Mouse (Mus musculus) neural tube, embryonic 11.5 days (tissue): ENCODE measurements around the gene Spred2. TPM values are rescaled to one million over a fixed set of nuclear protein-coding genes. Genes with fewer than 3 reads are reported as not detected.

ENCODE experiments used
- ATAC-seq: fragments of 200-750 bp; cut with Nextera tagmentation; 2 replicates; pipeline ENCODE4 v1.8.0; 2017; ENCODE audit warnings: moderate number of reproducible peaks, mild to moderate bottlenecking, moderate TSS enrichment, moderate library complexity; ENCODE audit not compliant: insufficient read depth, low FRiP score, low TSS enrichment
- DNase-seq: peaks from one replicate; pipeline ENCODE4 v3.0.0-alpha.2; 2015; ENCODE audit warnings: low spot score
- H3K27ac ChIP-seq: fragments of 300-500 bp; sonication (generic); 2 replicates; pipeline ENCODE4 v1.5.1; 2014; ENCODE audit warnings: low read depth, mild to moderate bottlenecking, low read length
- H3K27me3 ChIP-seq: fragments of 300-500 bp; sonication (generic); 2 replicates; pipeline ENCODE4 v1.6.1; 2014; ENCODE audit warnings: mild to moderate bottlenecking, low read length, mixed read lengths; ENCODE audit not compliant: control insufficient read depth, insufficient read depth
- H3K36me3 ChIP-seq: fragments of 300-500 bp; sonication (generic); 2 replicates; pipeline ENCODE4 v1.6.1; 2014; ENCODE audit warnings: mild to moderate bottlenecking, low read length, moderate library complexity, mixed read lengths; ENCODE audit not compliant: control insufficient read depth, insufficient read depth
- H3K4me1 ChIP-seq: fragments of 300-500 bp; sonication (generic); 2 replicates; pipeline ENCODE4 v1.6.1; 2014; ENCODE audit warnings: low read length, mixed read lengths; ENCODE audit not compliant: control insufficient read depth, insufficient read depth
- H3K4me2 ChIP-seq: fragments of 300-500 bp; sonication (generic); 2 replicates; pipeline ENCODE4 v1.6.1; 2014; ENCODE audit warnings: low read depth, mild to moderate bottlenecking, moderate library complexity
- H3K4me3 ChIP-seq: fragments of 300-500 bp; sonication (generic); 2 replicates; pipeline ENCODE4 v1.5.1; 2014; ENCODE audit warnings: low read depth, low read length
- H3K9ac ChIP-seq: fragments of 300-500 bp; sonication (generic); 2 replicates; pipeline ENCODE4 v1.6.1; 2014; ENCODE audit warnings: mild to moderate bottlenecking, low read length
- H3K9me3 ChIP-seq: fragments of 300-500 bp; sonication (generic); 2 replicates; pipeline ENCODE4 v1.6.1; 2016; ENCODE audit warnings: low read length; ENCODE audit not compliant: control insufficient read depth
- whole genome bisulfite sequencing: fragments of 180-500 bp; shearing (Covaris S2); extraction: QIAGEN DNeasy Blood & Tissue Kit; methylation state at CpG from one replicate; pipeline ENCODE4 v1.1.7; 2014; 5-methylcytosine and 5-hydroxymethylcytosine counted together
- polyA plus RNA-seq: library from polyadenylated mRNA; unstranded; fragments of >200 nt; fragmentation: Nextera tagmentation; extraction: Ambion mirVana; gene quantifications from 2 replicates; pipeline ENCODE4 v1.2.1, GENCODE M21; 2014

The Spred2 gene
- polyA plus RNA-seq, 1 experiment from 2014 or later = 6.2 TPM

- Histone ChIP-seq H3K36me3 (no peaks in the 10 kb centered on the region), H3K27ac (no peak overlapping the region), H3K9ac (no peak overlapping the region), H3K9me3 (no peaks in the 10 kb centered on the region), H3K4me1 (no peaks in the 10 kb centered on the region), H3K4me2 (no peak overlapping the region), H3K27me3 (no peaks in the 10 kb centered on the region), H3K4me3 (no peak overlapping the region)
- 76% methylated on average over 4 of the region's 4 CpGs for WGBS
- ATAC-seq (no peak), DNase-seq (no peak)
Measured at GRCm38 (mm10) chr11:19900712-19901111, 23.5 kb upstream of the Spred2 start.

- no peak overlapping the region for H3K4me2 ChIP-seq
- H3K27ac ChIP-seq = no peak overlapping the region
- H3K4me3 ChIP-seq = no peak overlapping the region
- no peak for ATAC-seq
- no peaks in the 10 kb centered on the region for H3K9me3 ChIP-seq
- 93% methylated on average over 3 of the region's 3 CpGs for WGBS
- no peak overlapping the region for H3K9ac ChIP-seq
- H3K27me3 ChIP-seq = no peaks in the 10 kb centered on the region
- H3K36me3 ChIP-seq = no peaks in the 10 kb centered on the region
- no peaks in the 10 kb centered on the region for H3K4me1 ChIP-seq
- no peak for DNase-seq
Measured at GRCm38 (mm10) chr11:19911216-19911615, 13.0 kb upstream of the Spred2 start.

- no peaks in the 10 kb centered on the region for H3K27me3 ChIP-seq
- 93% methylated on average over 6 of the region's 6 CpGs for WGBS
Measured at GRCm38 (mm10) chr11:19912179-19912578, 12.0 kb upstream of the Spred2 start.

GRCm38 (mm10) chr11:19912661-19913060 is 11.5 kb upstream of the Spred2 start:
- Histone ChIP-seq H3K36me3 (no peaks in the 10 kb centered on the region), H3K27me3 (no peaks in the 10 kb centered on the region), H3K9ac (no peak overlapping the region), H3K4me1 (no peaks in the 10 kb centered on the region), H3K4me3 (no peak overlapping the region), H3K9me3 (no peaks in the 10 kb centered on the region), H3K27ac (no peak overlapping the region), H3K4me2 (no peak overlapping the region)
- no peak for DNase-seq
- 95% methylated on average over 5 of the region's 5 CpGs for WGBS
- ATAC-seq = no peak

More at GRCm38 (mm10) chr11:19912179-19912578, 12.0 kb upstream of the Spred2 start:
- ATAC-seq (no peak), DNase-seq (no peak)
- Histone ChIP-seq H3K36me3 (no peaks in the 10 kb centered on the region), H3K4me1 (no peaks in the 10 kb centered on the region), H3K4me2 (no peak overlapping the region), H3K27ac (no peak overlapping the region), H3K9me3 (no peaks in the 10 kb centered on the region), H3K4me3 (no peak overlapping the region), H3K9ac (no peak overlapping the region)

- 96% methylated on average over 4 of the region's 4 CpGs for WGBS
- H3K4me2 ChIP-seq = no peak overlapping the region
- H3K4me1 ChIP-seq = no peaks in the 10 kb centered on the region; the same call in 1 of the 2 replicates
- no peaks in the 10 kb centered on the region for H3K27me3 ChIP-seq
- no peak overlapping the region for H3K9ac ChIP-seq
- no peak overlapping the region for H3K27ac ChIP-seq
- no peak for ATAC-seq
- no peaks in the 10 kb centered on the region for H3K9me3 ChIP-seq
- no peak for DNase-seq
- no peaks in the 10 kb centered on the region for H3K36me3 ChIP-seq
- H3K4me3 ChIP-seq = no peak overlapping the region
Measured at GRCm38 (mm10) chr11:19913761-19914160, 10.4 kb upstream of the Spred2 start.

GRCm38 (mm10) chr11:19917381-19918245 is 6.6 kb upstream of the Spred2 start:
- ATAC-seq (no peak), DNase-seq (no peak)
- no peaks in the 10 kb centered on the region for H3K27me3 ChIP-seq
- H3K4me2 ChIP-seq = no peak overlapping the region
- no peak overlapping the region for H3K27ac ChIP-seq
- H3K36me3 ChIP-seq = no peaks in the 10 kb centered on the region
- H3K4me1 ChIP-seq = no peaks in the 10 kb centered on the region; the same call in 1 of the 2 replicates
- H3K9me3 ChIP-seq = no peaks in the 10 kb centered on the region
- 21% methylated on average over 9 of the region's 9 CpGs for WGBS
- H3K4me3 ChIP-seq = no peak overlapping the region
- H3K9ac ChIP-seq = no peak overlapping the region

- Histone ChIP-seq H3K9me3 (no peaks in the 10 kb centered on the region), H3K4me2 (no peak overlapping the region), H3K4me1 (no peaks in the 10 kb centered on the region; the same call in 1 of the 2 replicates), H3K4me3 (no peak overlapping the region), H3K9ac (no peak overlapping the region), H3K27me3 (no peaks in the 10 kb centered on the region), H3K36me3 (no peaks in the 10 kb centered on the region), H3K27ac (no peak overlapping the region)
- 29% methylated on average over 2 of the region's 2 CpGs for WGBS
- ATAC-seq = no peak
- DNase-seq = no peak
Measured at GRCm38 (mm10) chr11:19918246-19918540, 6.0 kb upstream of the Spred2 start.

GRCm38 (mm10) chr11:19919460-19919784 is 4.8 kb upstream of the Spred2 start:
- no peaks in the 10 kb centered on the region for H3K36me3 ChIP-seq
- 5% methylated on average over 6 of the region's 6 CpGs for WGBS
- H3K4me1 ChIP-seq = peaks cover 2% of the 10 kb centered on the region; the same call in 1 of the 2 replicates
- ATAC-seq (peak; percentile 4; the same call in 1 of the 2 replicates), DNase-seq (peak; percentile 64)
- H3K9me3 ChIP-seq = no peaks in the 10 kb centered on the region
- 0 out of 2 replicates have a peak overlapping the region, but pooled peaks have one; percentile 4 for H3K27ac ChIP-seq
- peak overlapping the region; percentile 74 for H3K4me2 ChIP-seq
- peak overlapping the region; percentile 60 for H3K4me3 ChIP-seq
- no peaks in the 10 kb centered on the region for H3K27me3 ChIP-seq
- peak overlapping the region; percentile 73 for H3K9ac ChIP-seq
